Mouse (Mus musculus) ES-Bruce4 (cell line): ENCODE measurements around the gene Tespa1.

Experiments
- CTCF ChIP-seq: IDR thresholded peaks from one replicate; pipeline ENCODE4 v1.8.1; 2011; ENCODE audit warnings: low read depth, low read length
- POLR2A ChIP-seq: IDR thresholded peaks from one replicate; pipeline ENCODE4 v1.8.1; 2011; ENCODE audit warnings: low read length; ENCODE audit not compliant: insufficient read depth

- TF ChIP-seq POLR2A (no peak), CTCF (no peak)
Observed at GRCm38 (mm10) chr10:130370005-130370682, 47.5 kb downstream of the Tespa1 start.
